Mouse (Mus musculus) olfactory bulb, adult 2 months (tissue): ENCODE measurements around the gene Rdm1.

Source experiments
- CTCF ChIP-seq: fragments of 200-500 bp; IDR thresholded peaks from 2 replicates; pipeline ENCODE4 v1.5.1; 2012; ENCODE audit warnings: low read depth, mild to moderate bottlenecking, low read length, moderate library complexity; ENCODE audit not compliant: insufficient read depth
- POLR2A ChIP-seq: fragments of 200-500 bp; IDR thresholded peaks from 2 replicates; pipeline ENCODE4 v1.6.1; 2012; ENCODE audit warnings: mild to moderate bottlenecking, low read depth, low read length, moderate library complexity; ENCODE audit not compliant: insufficient read depth

- no peak for TF ChIP-seq CTCF
- no peak for TF ChIP-seq POLR2A
These were observed 32.0 kb downstream of the Rdm1 start for GRCm38 (mm10) chr11:101658751-101659558.
